Mouse (Mus musculus): ENCODE data around the gene Olfr825. TPM values are rescaled to one million over a fixed set of nuclear protein-coding genes. Genes with fewer than 3 reads are reported as not detected.
"Not testable (repeated sequence)": the region's sequence is repeated elsewhere in the genome, so short reads cannot be mapped to it uniquely, and the experiment has no call there.

The Olfr825 gene
- polyA plus RNA-seq, 2 experiments: not detected

- Histone ChIP-seq H3K27me3 (ENCODE audit: control insufficient read depth, insufficient read depth, low read length) (no peaks in the 10 kb centered on the region), H3K9ac (replicated peaks) (no peak overlapping the region), H3K4me2 (ENCODE audit: low read depth) (no peak overlapping the region), H3K9me3 (ENCODE audit: control insufficient read depth, low read length) (no peaks in the 10 kb centered on the region), H3K27ac (no peak overlapping the region), H3K36me3 (replicated peaks; ENCODE audit: control insufficient read depth, insufficient read depth, low read depth) (no peaks in the 10 kb centered on the region), H3K4me1 (replicated peaks; ENCODE audit: control insufficient read depth in 2 of 2, insufficient read depth in 2 of 2, low read length in 1 of 2) (no peaks in the 10 kb centered on the region), H3K4me3 (ENCODE audit: insufficient read depth in 1 of 2, low read depth in 2 of 2, low read length in 2 of 2) (no peak overlapping the region)
- TF ChIP-seq CTCF (IDR thresholded peaks at IDR 0.05; ENCODE audit: low read depth) (no peak), EP300 (IDR thresholded peaks at IDR 0.05; ENCODE audit: low read depth) (no peak)
- DNase-seq (ENCODE audit: low read depth in 3 of 3, low spot score in 3 of 3) (no peak), ATAC-seq (ENCODE audit: insufficient read depth) (no peak)
These were observed 31.8 kb downstream of the Olfr825 start for GRCm38 (mm10) chr10:130134811-130135210.

GRCm38 (mm10) chr10:130129900-130130299 lies 36.7 kb downstream of the Olfr825 start, which contains the start of gene Olfr824:
Olfr824 (minus strand) TSS chr10:130130000.
- not testable (repeated sequence) for H3K4me1 ChIP-seq (replicated peaks; ENCODE audit: control insufficient read depth in 2 of 2, insufficient read depth in 2 of 2, low read length in 1 of 2); H3K4me3 ChIP-seq (ENCODE audit: insufficient read depth in 1 of 2, low read depth in 2 of 2, low read length in 2 of 2); ATAC-seq (ENCODE audit: insufficient read depth); DNase-seq (ENCODE audit: low read depth in 3 of 3, low spot score in 3 of 3); H3K36me3 ChIP-seq (replicated peaks; ENCODE audit: control insufficient read depth, insufficient read depth, low read depth); H3K27me3 ChIP-seq (ENCODE audit: control insufficient read depth, insufficient read depth, low read length); H3K9ac ChIP-seq (replicated peaks); H3K9me3 ChIP-seq (ENCODE audit: control insufficient read depth, low read length); H3K4me2 ChIP-seq (ENCODE audit: low read depth); H3K27ac ChIP-seq

- DNase-seq (ENCODE audit: low read depth in 3 of 3, low spot score in 3 of 3); H3K27ac ChIP-seq; H3K9ac ChIP-seq (replicated peaks); H3K4me2 ChIP-seq (ENCODE audit: low read depth); H3K4me1 ChIP-seq (replicated peaks; ENCODE audit: control insufficient read depth in 2 of 2, insufficient read depth in 2 of 2, low read length in 1 of 2); H3K27me3 ChIP-seq (ENCODE audit: control insufficient read depth, insufficient read depth, low read length); ATAC-seq (ENCODE audit: insufficient read depth); H3K9me3 ChIP-seq (ENCODE audit: control insufficient read depth, low read length); H3K36me3 ChIP-seq (replicated peaks; ENCODE audit: control insufficient read depth, insufficient read depth, low read depth); H3K4me3 ChIP-seq (ENCODE audit: insufficient read depth in 1 of 2, low read depth in 2 of 2, low read length in 2 of 2): not testable (repeated sequence)
- 50% methylated on average over 3 of the region's 3 CpGs for WGBS (ENCODE audit: insufficient replicate concordance)
These were observed 50.5 kb downstream of the Olfr825 start for GRCm38 (mm10) chr10:130116045-130116444.

GRCm38 (mm10) chr10:130115283-130115682 lies 51.3 kb downstream of the Olfr825 start, which contains the start of gene Olfr823:
Olfr823 (minus strand) TSS chr10:130115383.
- not testable (repeated sequence) for H3K9ac ChIP-seq (replicated peaks); ATAC-seq (ENCODE audit: insufficient read depth); H3K36me3 ChIP-seq (replicated peaks; ENCODE audit: control insufficient read depth, insufficient read depth, low read depth); H3K4me2 ChIP-seq (ENCODE audit: low read depth); H3K4me1 ChIP-seq (replicated peaks; ENCODE audit: control insufficient read depth in 2 of 2, insufficient read depth in 2 of 2, low read length in 1 of 2); H3K27ac ChIP-seq; DNase-seq (ENCODE audit: low read depth in 3 of 3, low spot score in 3 of 3); H3K9me3 ChIP-seq (ENCODE audit: control insufficient read depth, low read length); H3K27me3 ChIP-seq (ENCODE audit: control insufficient read depth, insufficient read depth, low read length); H3K4me3 ChIP-seq (ENCODE audit: insufficient read depth in 1 of 2, low read depth in 2 of 2, low read length in 2 of 2)
- WGBS (ENCODE audit: insufficient replicate concordance): 47% methylated on average over 1 of the region's 1 CpGs

Other genes starting within 250 kb of the Olfr825 start
- gene Olfr818, start 217.7 kb downstream of the Olfr825 start, polyA plus RNA-seq (2012; rRNA removed): not detected in 2 replicates
- gene Olfr818, start 217.7 kb downstream of the Olfr825 start, polyA plus RNA-seq (2014; fragmentation: Nextera tagmentation; extraction: Ambion mirVana): not detected in 2 replicates
- not detected in 2 replicates for gene Olfr819, start 199.5 kb downstream of the Olfr825 start, polyA plus RNA-seq (2012; rRNA removed)
- gene Olfr819, start 199.5 kb downstream of the Olfr825 start, polyA plus RNA-seq (2014; fragmentation: Nextera tagmentation; extraction: Ambion mirVana): not detected in 2 replicates
- not detected in 2 replicates for gene Olfr247, start 190.6 kb downstream of the Olfr825 start, polyA plus RNA-seq (2012; rRNA removed)
- not detected in 2 replicates for gene Olfr247, start 190.6 kb downstream of the Olfr825 start, polyA plus RNA-seq (2014; fragmentation: Nextera tagmentation; extraction: Ambion mirVana)
- not detected in 2 replicates for gene Gm10310, start 181.7 kb downstream of the Olfr825 start, polyA plus RNA-seq (2012; rRNA removed)
- gene Gm10310, start 181.7 kb downstream of the Olfr825 start, polyA plus RNA-seq (2014; fragmentation: Nextera tagmentation; extraction: Ambion mirVana): not detected in 2 replicates
- not detected in 2 replicates for gene Olfr820, start 154.1 kb downstream of the Olfr825 start, polyA plus RNA-seq (2012; rRNA removed)
- not detected in 2 replicates for gene Olfr820, start 154.1 kb downstream of the Olfr825 start, polyA plus RNA-seq (2014; fragmentation: Nextera tagmentation; extraction: Ambion mirVana)
- gene Olfr821, start 136.4 kb downstream of the Olfr825 start, polyA plus RNA-seq (2012; rRNA removed): not detected in 2 replicates
- not detected in 2 replicates for gene Olfr821, start 136.4 kb downstream of the Olfr825 start, polyA plus RNA-seq (2014; fragmentation: Nextera tagmentation; extraction: Ambion mirVana)
- gene Olfr822, start 95.6 kb downstream of the Olfr825 start, polyA plus RNA-seq (2012; rRNA removed): not detected in 2 replicates
- not detected in 2 replicates for gene Olfr822, start 95.6 kb downstream of the Olfr825 start, polyA plus RNA-seq (2014; fragmentation: Nextera tagmentation; extraction: Ambion mirVana)
- gene Olfr823, start 51.4 kb downstream of the Olfr825 start, polyA plus RNA-seq (2012; rRNA removed): not detected in 2 replicates
- not detected in 2 replicates for gene Olfr823, start 51.4 kb downstream of the Olfr825 start, polyA plus RNA-seq (2014; fragmentation: Nextera tagmentation; extraction: Ambion mirVana)
- gene Olfr824, start 36.8 kb downstream of the Olfr825 start, polyA plus RNA-seq (2012; rRNA removed): not detected in 2 replicates
- not detected in 2 replicates for gene Olfr824, start 36.8 kb downstream of the Olfr825 start, polyA plus RNA-seq (2014; fragmentation: Nextera tagmentation; extraction: Ambion mirVana)
- not detected in 2 replicates for gene Olfr826, start 17.4 kb upstream of the Olfr825 start, polyA plus RNA-seq (2012; rRNA removed)
- gene Olfr826, start 17.4 kb upstream of the Olfr825 start, polyA plus RNA-seq (2014; fragmentation: Nextera tagmentation; extraction: Ambion mirVana): not detected in 2 replicates
- not detected in 2 replicates for gene Olfr827, start 47.6 kb upstream of the Olfr825 start, polyA plus RNA-seq (2012; rRNA removed)
- gene Olfr827, start 47.6 kb upstream of the Olfr825 start, polyA plus RNA-seq (2014; fragmentation: Nextera tagmentation; extraction: Ambion mirVana): not detected in 2 replicates
- not detected in 2 replicates for gene Neurod4, start 113.5 kb upstream of the Olfr825 start, polyA plus RNA-seq (2012; rRNA removed)
- not detected in 2 replicates for gene Neurod4, start 113.5 kb upstream of the Olfr825 start, polyA plus RNA-seq (2014; fragmentation: Nextera tagmentation; extraction: Ambion mirVana)
- 0.71 and 1.3 TPM in 2 replicates for gene Tespa1, start 156.1 kb upstream of the Olfr825 start, polyA plus RNA-seq (2012; rRNA removed)
- gene Tespa1, start 156.1 kb upstream of the Olfr825 start, polyA plus RNA-seq (2014; fragmentation: Nextera tagmentation; extraction: Ambion mirVana): 0.93 and 1.2 TPM in 2 replicates
- not detected in 2 replicates for gene Vmn2r84, start 227.6 kb upstream of the Olfr825 start, polyA plus RNA-seq (2012; rRNA removed)
- 0.01 and 0.03 TPM in 2 replicates for gene Vmn2r84, start 227.6 kb upstream of the Olfr825 start, polyA plus RNA-seq (2014; fragmentation: Nextera tagmentation; extraction: Ambion mirVana)

Measured in liver, embryonic 14.5 days (tissue).